Mouse (Mus musculus) embryonic facial prominence, embryonic 12.5 days (tissue): ENCODE results near the gene Carmil1. TPM values are rescaled to one million over a fixed set of nuclear protein-coding genes. Genes with fewer than 3 reads are reported as not detected.

Experiments used
- ATAC-seq: fragments of 200-750 bp; cut with Nextera tagmentation; 2 replicates; pipeline ENCODE4 v1.8.0; 2017; ENCODE audit not compliant: insufficient number of reproducible peaks, insufficient read depth, low FRiP score, low TSS enrichment
- H3K27ac ChIP-seq: fragments of 300-500 bp; sonication (generic); 2 replicates; pipeline ENCODE4 v1.5.1; 2016; ENCODE audit warnings: mild to moderate bottlenecking
- H3K27me3 ChIP-seq: fragments of 300-500 bp; sonication (generic); 2 replicates; pipeline ENCODE4 v1.6.1; 2016; ENCODE audit warnings: mild to moderate bottlenecking, moderate library complexity
- H3K36me3 ChIP-seq: fragments of 300-500 bp; sonication (generic); 2 replicates; pipeline ENCODE4 v1.6.1; 2016; ENCODE audit warnings: mild to moderate bottlenecking
- H3K4me1 ChIP-seq: fragments of 300-500 bp; sonication (generic); 2 replicates; pipeline ENCODE4 v1.6.1; 2016
- H3K4me2 ChIP-seq: fragments of 300-500 bp; sonication (generic); replicated peaks from 2 replicates; pipeline ENCODE4 v1.6.1; 2016; ENCODE audit warnings: mild to moderate bottlenecking, moderate library complexity
- H3K4me3 ChIP-seq: fragments of 300-500 bp; sonication (generic); 2 replicates; pipeline ENCODE4 v1.5.1; 2016; ENCODE audit warnings: mild to moderate bottlenecking
- H3K9ac ChIP-seq: fragments of 300-500 bp; sonication (generic); 2 replicates; pipeline ENCODE4 v1.6.1; 2016; ENCODE audit warnings: mild to moderate bottlenecking, moderate library complexity
- H3K9me3 ChIP-seq: fragments of 300-500 bp; sonication (generic); 2 replicates; pipeline ENCODE4 v1.6.1; 2016; ENCODE audit warnings: mild to moderate bottlenecking, moderate library complexity
- WGBS: fragments of 180-500 bp; shearing (Covaris S2); methylation state at CpG from one replicate; pipeline ENCODE4 v1.1.7; 2016; 5-methylcytosine and 5-hydroxymethylcytosine counted together
- polyA plus RNA-seq: library from polyadenylated mRNA; unstranded; fragments of >200 nt; fragmentation: Nextera tagmentation; extraction: Ambion mirVana; gene quantifications from 2 replicates; pipeline ENCODE4 v1.2.1, GENCODE M21; 2016

Gene Carmil1
- polyA plus RNA-seq, 1 experiment from 2014 or later: 40.1 TPM

DNA sequence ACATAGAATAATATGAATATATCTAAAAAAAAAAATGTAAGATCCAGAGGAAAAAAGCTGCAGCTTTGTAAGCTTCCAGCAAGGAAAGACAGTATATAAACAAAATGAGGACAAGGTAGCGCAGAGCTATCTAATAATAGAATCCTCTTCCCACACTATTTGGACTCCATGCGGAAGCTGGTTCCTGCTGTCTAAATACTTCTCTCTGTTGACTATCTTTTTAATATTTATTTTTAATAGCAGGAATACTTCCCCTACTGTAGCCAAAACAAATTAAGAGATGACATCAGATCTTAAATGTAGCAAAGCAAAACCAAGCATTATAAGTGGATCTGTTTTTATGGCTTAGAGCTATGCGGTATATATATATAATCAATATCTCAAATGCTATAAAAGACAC is 27.0 kb downstream of the Carmil1 start:
- Histone ChIP-seq H3K4me3 (no peak overlapping the region), H3K36me3 (no peaks in the 10 kb centered on the region), H3K9me3 (no peaks in the 10 kb centered on the region), H3K27me3 (no peaks in the 10 kb centered on the region), H3K4me1 (peaks cover 8% of the 10 kb centered on the region; the same call in 1 of the 2 replicates), H3K9ac (no peak overlapping the region), H3K4me2 (no peak overlapping the region), H3K27ac (no peak overlapping the region)
- 87% methylated on average over 3 of the region's 3 CpGs for WGBS
- ATAC-seq: no peak

DNA sequence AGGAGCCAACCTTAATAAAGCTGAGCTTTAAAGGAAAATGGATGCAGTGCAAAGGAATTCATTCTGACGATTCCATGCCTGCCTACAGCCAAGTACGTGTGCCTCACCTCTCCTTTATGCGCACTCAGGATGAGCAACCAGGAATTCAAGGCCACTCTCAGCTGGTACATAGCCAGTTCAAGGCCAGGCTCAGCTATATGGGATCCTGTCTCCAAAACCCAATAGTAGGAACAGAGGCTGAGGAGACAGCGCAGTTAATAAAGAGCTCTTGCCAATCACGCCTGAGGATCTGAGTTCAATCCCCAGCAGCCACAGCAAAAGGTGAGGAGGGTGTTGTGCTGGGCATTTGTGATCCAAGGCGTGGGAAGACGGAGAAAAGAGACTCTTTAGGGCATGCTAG is 29.4 kb downstream of the Carmil1 start:
- no peak for ATAC-seq
- Histone ChIP-seq H3K4me3 (no peak overlapping the region), H3K9me3 (no peaks in the 10 kb centered on the region), H3K4me1 (no peaks in the 10 kb centered on the region), H3K27ac (no peak overlapping the region), H3K27me3 (no peaks in the 10 kb centered on the region), H3K36me3 (no peaks in the 10 kb centered on the region), H3K9ac (no peak overlapping the region), H3K4me2 (no peak overlapping the region)
- 90% methylated on average over 7 of the region's 7 CpGs for WGBS

DNA sequence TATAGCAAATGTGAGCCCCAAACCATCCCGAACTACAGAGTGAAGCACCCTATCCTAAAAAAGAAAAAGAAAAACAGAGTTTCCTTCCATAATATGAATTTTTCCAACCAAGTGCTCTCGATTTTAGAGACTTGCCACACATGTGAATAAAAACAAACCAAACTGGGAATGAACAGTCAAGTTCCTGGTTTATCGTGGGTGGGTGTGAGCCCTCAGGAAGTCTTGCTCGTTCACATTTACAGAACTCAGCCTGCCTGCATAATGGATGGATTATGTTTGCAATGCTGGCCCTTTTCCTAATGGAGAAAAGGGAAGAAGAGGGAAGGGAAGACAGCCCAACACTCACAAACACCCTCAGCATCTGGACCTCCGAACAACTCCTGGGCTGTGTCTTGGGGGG is 32.7 kb downstream of the Carmil1 start:
- no peak overlapping the region for H3K4me2 ChIP-seq
- H3K9me3 ChIP-seq: no peaks in the 10 kb centered on the region
- no peak overlapping the region for H3K9ac ChIP-seq
- 79% methylated on average over 5 of the region's 5 CpGs for WGBS
- H3K4me1 ChIP-seq: 0 out of 2 replicates have a peak, but pooled peaks cover 2% of the 10 kb centered on the region
- no peak for ATAC-seq
- H3K4me3 ChIP-seq: no peak overlapping the region
- no peaks in the 10 kb centered on the region for H3K27me3 ChIP-seq
- no peaks in the 10 kb centered on the region for H3K36me3 ChIP-seq
- no peak overlapping the region for H3K27ac ChIP-seq

DNA sequence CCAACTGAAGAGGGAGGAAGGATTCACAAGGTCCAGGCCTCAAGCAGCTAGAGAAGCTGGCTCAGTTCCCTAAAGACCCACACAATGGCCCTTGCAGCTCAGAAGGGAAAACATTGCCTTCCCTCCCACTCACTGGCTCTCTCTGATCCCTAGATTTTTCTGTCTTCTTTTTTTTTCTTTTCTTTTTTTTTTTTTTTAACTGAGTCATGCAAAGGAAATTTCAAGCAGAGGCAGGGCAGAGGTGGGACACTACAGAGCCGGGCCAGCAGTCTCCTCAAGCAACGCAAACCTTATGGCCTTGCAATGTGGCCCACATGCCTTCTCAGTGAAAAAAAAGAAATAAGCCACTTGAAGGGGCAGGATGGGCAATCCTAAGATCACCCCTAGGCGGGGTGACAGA is 33.2 kb downstream of the Carmil1 start:
- Histone ChIP-seq H3K9me3 (no peaks in the 10 kb centered on the region), H3K4me3 (no peak overlapping the region), H3K27me3 (no peaks in the 10 kb centered on the region), H3K9ac (no peak overlapping the region), H3K36me3 (no peaks in the 10 kb centered on the region), H3K27ac (no peak overlapping the region), H3K4me1 (0 out of 2 replicates have a peak, but pooled peaks cover 5% of the 10 kb centered on the region), H3K4me2 (no peak overlapping the region)
- no peak for ATAC-seq
- 69% methylated on average over 3 of the region's 3 CpGs for WGBS

DNA sequence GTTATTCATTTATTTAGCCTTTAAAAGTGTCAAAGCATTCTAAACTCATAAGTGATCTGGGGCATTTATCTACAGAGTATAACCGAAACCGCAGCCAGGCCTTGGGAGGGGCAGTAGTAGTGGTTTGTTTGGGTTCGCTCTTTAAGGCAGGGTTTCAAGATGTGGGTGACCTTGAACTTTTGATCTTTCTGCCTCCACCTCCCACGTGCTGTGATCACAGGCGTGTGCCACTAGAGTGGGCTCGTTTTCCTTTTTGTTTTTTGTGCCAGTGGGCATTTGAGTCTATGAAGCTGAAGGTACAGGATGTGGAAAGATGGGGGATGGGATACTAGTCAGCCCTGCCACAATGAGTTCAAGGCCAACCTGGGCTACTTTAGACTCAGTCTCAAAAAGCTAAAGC is 34.3 kb downstream of the Carmil1 start:
- H3K27me3 ChIP-seq: no peaks in the 10 kb centered on the region
- no peaks in the 10 kb centered on the region for H3K9me3 ChIP-seq
- no peak for ATAC-seq
- H3K9ac ChIP-seq: no peak overlapping the region
- no peak overlapping the region for H3K4me2 ChIP-seq
- 86% methylated on average over 6 of the region's 6 CpGs for WGBS
- peaks cover 9% of the 10 kb centered on the region; the same call in 1 of the 2 replicates for H3K4me1 ChIP-seq
- no peak overlapping the region for H3K4me3 ChIP-seq
- no peaks in the 10 kb centered on the region for H3K36me3 ChIP-seq
- no peak overlapping the region for H3K27ac ChIP-seq

DNA sequence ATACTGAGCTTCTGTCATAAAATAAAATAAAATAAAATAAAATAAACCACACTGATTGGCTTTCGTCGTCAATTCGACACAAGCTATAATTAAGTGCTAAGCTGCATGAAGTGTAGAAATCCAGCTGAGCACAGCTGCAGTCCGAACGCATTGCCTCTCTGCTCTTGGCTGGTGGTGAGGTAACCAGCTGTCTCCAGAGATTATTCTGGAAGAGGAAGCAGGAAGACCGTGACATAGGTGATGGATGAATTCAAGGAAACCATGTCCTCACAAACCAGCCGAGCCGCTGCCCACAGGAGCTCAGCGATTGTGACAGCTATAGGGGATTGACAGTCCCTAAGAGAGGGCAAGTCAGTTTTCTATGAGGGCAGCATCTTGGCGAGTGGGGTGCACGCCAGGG is 36.0 kb downstream of the Carmil1 start:
- Histone ChIP-seq H3K9me3 (no peaks in the 10 kb centered on the region), H3K36me3 (no peaks in the 10 kb centered on the region), H3K4me3 (no peak overlapping the region), H3K4me1 (peaks cover 12% of the 10 kb centered on the region; the same call in 1 of the 2 replicates), H3K27me3 (no peaks in the 10 kb centered on the region), H3K4me2 (no peak overlapping the region), H3K27ac (no peak overlapping the region), H3K9ac (no peak overlapping the region)
- WGBS: 72% methylated on average over 11 of the region's 11 CpGs
- ATAC-seq: no peak

DNA sequence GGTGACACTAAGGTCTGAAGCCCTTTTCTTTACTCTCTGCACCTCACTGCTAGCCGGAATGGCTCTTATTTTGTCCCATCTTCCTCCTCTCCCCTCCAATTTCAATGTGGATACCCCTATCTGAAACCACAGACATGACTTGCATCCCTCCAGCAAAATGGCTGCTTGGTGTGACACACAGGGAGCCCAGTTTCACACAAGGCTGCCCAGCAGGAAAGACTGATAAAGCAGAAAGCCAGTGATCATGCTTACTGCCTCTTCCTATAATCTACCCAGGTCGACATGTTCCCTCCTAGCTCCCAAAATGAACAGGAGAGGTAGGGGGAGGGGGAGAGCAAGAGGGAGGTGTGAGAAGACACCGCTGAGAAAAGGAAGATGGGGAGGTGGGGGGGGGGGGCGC is 36.6 kb downstream of the Carmil1 start:
- H3K4me2 ChIP-seq: no peak overlapping the region
- H3K4me1 ChIP-seq: peaks cover 12% of the 10 kb centered on the region; the same call in 1 of the 2 replicates
- no peak overlapping the region for H3K27ac ChIP-seq
- H3K27me3 ChIP-seq: no peaks in the 10 kb centered on the region
- H3K9ac ChIP-seq: no peak overlapping the region
- no peak for ATAC-seq
- 70% methylated on average over 4 of the region's 4 CpGs for WGBS
- no peaks in the 10 kb centered on the region for H3K36me3 ChIP-seq
- no peaks in the 10 kb centered on the region for H3K9me3 ChIP-seq
- no peak overlapping the region for H3K4me3 ChIP-seq

DNA sequence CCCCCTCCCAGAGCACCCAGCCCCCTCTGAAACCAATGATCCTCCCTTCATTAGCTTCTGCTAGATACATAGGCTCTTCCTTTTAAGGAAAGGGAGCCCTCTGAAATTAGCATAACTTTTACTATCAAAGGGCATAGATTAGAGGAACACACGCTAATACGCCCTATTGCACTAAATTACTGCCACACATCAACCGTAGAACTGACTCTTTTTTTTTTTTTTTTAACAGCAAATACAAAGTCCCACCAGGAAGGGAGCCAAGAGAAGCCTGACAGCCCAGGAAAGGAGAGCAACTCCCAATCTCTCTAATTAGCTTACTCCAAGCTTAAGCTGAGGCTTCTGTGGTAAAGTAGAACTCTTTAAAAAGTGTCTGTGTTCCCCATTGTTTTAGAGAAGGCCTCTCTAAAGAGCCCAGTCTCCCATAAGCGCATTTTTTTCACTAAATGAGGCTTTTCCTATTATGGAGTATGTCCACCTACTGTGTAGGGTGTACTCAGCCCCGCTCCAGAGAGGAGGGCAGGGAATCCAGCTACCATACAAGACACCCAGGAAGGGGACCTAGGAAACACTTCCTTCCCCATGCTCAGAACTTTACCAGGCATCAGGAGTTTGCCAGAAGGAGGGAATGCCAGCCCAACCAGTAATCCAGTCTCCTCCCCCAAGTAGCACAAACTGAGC is 38.0 kb downstream of the Carmil1 start:
- WGBS: 62% methylated on average over 5 of the region's 5 CpGs
- H3K4me2 ChIP-seq: no peak overlapping the region
- H3K9ac ChIP-seq: no peak overlapping the region
- H3K27ac ChIP-seq: no peak overlapping the region
- H3K9me3 ChIP-seq: no peaks in the 10 kb centered on the region
- H3K27me3 ChIP-seq: no peaks in the 10 kb centered on the region
- ATAC-seq: no peak
- peaks cover 12% of the 10 kb centered on the region; the same call in 1 of the 2 replicates for H3K4me1 ChIP-seq
- H3K4me3 ChIP-seq: no peak overlapping the region
- no peaks in the 10 kb centered on the region for H3K36me3 ChIP-seq

DNA sequence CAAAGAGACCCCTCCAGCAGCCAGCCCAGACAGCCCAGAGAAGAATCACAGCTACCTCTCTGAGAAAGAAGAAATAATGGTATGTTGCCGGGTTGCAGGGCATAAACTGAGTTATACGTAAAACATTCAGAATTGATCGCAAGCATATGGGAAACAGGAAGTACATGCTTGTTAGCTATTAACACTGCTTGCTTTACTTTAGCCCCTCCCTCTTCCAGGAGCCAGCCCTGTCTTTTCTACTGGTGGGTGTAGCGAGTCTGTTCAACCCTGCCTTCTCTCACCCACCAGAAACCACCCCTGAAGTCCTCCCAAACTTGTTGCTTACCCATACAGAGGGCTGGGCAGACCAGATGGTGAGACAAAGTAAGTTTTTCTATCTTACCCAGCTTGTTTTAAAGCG is 39.4 kb downstream of the Carmil1 start:
- Histone ChIP-seq H3K36me3 (no peaks in the 10 kb centered on the region), H3K9ac (no peak overlapping the region), H3K4me3 (no peak overlapping the region), H3K27me3 (no peaks in the 10 kb centered on the region), H3K4me2 (no peak overlapping the region), H3K9me3 (no peaks in the 10 kb centered on the region), H3K4me1 (peaks cover 12% of the 10 kb centered on the region; the same call in 1 of the 2 replicates), H3K27ac (no peak overlapping the region)
- ATAC-seq: 0 out of 2 replicates have a peak, but pooled peaks have one; percentile 35
- WGBS: 43% methylated on average over 5 of the region's 5 CpGs

DNA sequence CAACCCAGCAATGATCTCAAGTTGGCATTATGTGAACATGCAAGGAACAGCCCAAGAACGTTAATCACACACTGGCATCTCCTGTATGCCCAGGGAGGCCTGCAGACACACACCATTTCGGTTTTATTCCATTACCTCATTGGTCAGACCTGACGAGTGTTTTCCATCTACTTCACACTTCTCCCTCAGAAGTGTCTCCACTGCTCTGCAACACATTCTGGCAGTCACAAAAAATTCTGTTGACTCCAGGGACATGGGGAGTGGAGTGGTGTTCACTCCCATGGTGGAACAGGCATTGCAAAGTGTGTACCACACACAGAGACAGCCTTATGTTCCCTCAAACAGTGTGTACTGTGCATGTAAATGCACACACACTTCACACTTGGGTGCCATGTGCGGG is 40.2 kb downstream of the Carmil1 start:
- no peaks in the 10 kb centered on the region for H3K9me3 ChIP-seq
- H3K4me2 ChIP-seq: no peak overlapping the region
- no peak for ATAC-seq
- WGBS: 85% methylated on average over 4 of the region's 4 CpGs
- H3K27ac ChIP-seq: no peak overlapping the region
- H3K36me3 ChIP-seq: no peaks in the 10 kb centered on the region
- H3K4me1 ChIP-seq: peaks cover 12% of the 10 kb centered on the region; the same call in 1 of the 2 replicates
- no peak overlapping the region for H3K9ac ChIP-seq
- H3K4me3 ChIP-seq: no peak overlapping the region
- H3K27me3 ChIP-seq: no peaks in the 10 kb centered on the region

DNA sequence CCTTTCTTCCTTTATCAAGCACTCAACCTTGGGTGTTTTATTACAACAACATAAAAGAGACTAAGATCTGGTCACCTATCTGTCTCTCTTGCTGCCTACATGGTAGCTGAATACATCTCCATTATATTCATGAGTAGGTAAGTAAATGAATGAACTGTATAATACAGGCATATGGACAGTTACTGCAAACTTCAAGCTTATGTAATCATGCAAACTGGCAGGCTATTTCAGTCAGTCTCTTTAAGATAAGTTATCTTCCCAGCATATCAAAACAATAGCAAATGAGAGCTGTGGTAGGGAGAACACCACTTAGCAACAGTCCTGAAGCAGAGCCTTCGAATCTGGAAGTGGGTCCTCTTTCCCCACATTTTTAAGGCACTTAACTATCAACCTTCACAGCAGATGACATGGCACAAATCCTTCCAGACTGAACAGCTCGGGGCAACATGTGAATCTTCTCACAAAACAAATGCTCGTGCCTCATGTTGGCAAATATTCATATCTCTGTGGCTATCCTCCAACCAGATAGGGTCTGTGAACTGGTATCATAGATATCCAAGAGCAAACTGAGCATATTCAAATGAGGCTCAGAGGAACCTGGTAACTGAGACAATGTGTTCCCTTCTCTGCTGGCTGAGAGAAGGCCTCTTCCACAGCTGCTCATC is 42.0 kb downstream of the Carmil1 start:
- Histone ChIP-seq H3K36me3 (no peaks in the 10 kb centered on the region), H3K9me3 (no peaks in the 10 kb centered on the region), H3K4me2 (no peak overlapping the region), H3K27me3 (no peaks in the 10 kb centered on the region), H3K4me3 (no peak overlapping the region), H3K4me1 (peaks cover 12% of the 10 kb centered on the region; the same call in 1 of the 2 replicates), H3K9ac (no peak overlapping the region), H3K27ac (no peak overlapping the region)
- no peak for ATAC-seq
- 84% methylated on average over 3 of the region's 3 CpGs for WGBS

DNA sequence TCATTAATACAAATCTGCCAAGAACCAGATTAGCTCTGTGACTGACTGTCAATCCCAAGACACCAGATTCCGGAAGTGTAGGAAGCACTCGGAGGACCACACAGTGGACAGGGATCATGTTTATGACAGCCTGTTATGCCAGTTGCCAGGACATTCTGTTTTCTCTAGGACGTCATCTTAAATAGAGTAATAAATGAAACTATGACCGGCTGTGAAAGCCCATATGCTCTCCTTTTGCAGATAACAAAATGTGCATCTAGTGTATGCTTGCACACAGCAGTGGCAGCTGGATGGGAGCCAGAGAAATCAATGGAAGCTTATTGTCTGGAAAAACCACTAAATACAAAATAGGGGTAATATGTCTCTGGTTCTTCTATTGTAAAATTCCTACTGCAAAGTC is 43.9 kb downstream of the Carmil1 start:
- Histone ChIP-seq H3K9ac (no peak overlapping the region), H3K4me1 (peaks cover 20% of the 10 kb centered on the region), H3K9me3 (no peaks in the 10 kb centered on the region), H3K27ac (no peak overlapping the region), H3K4me2 (no peak overlapping the region), H3K4me3 (no peak overlapping the region), H3K27me3 (no peaks in the 10 kb centered on the region), H3K36me3 (no peaks in the 10 kb centered on the region)
- ATAC-seq: no peak
- WGBS: 89% methylated on average over 4 of the region's 4 CpGs
